Mouse (Mus musculus) G1E (cell line): ENCODE measurements around the gene Rtn4ip1. TPM values are rescaled to one million over a fixed set of nuclear protein-coding genes. Genes with fewer than 3 reads are reported as not detected.

Source experiments
- ATAC-seq: 2 replicates; pipeline ENCODE4 v1.8.0; 2016; ENCODE audit warnings: mild to moderate bottlenecking; ENCODE audit not compliant: insufficient number of reproducible peaks, poor library complexity, low FRiP score, severe bottlenecking; ENCODE audit errors: extremely low read depth
- DNase-seq: peaks from one replicate; pipeline ENCODE4 v3.0.0; 2012; ENCODE audit warnings: low spot score
- H3K27me3 ChIP-seq: 2 replicates; pipeline ENCODE4 v1.6.1; 2012; ENCODE audit warnings: mild to moderate bottlenecking, low read length, inconsistent platforms; ENCODE audit not compliant: insufficient read depth
- H3K36me3 ChIP-seq: replicated peaks from 2 replicates; pipeline ENCODE3; 2012; ENCODE audit warnings: mild to moderate bottlenecking, inconsistent platforms
- H3K4me1 ChIP-seq: 2 replicates; pipeline ENCODE4 v1.6.1; 2012; ENCODE audit warnings: low read depth, low read length, inconsistent platforms, mixed read lengths; ENCODE audit not compliant: insufficient read depth
- H3K4me3 ChIP-seq: 2 replicates; pipeline ENCODE4 v1.5.1; 2012; ENCODE audit warnings: low read depth, mild to moderate bottlenecking, inconsistent platforms, low read length, moderate library complexity, mixed read lengths
- H3K9me3 ChIP-seq: replicated peaks from 2 replicates; pipeline ENCODE4 v1.6.1; 2012; ENCODE audit warnings: inconsistent platforms
- CTCF ChIP-seq: IDR thresholded peaks from 2 replicates; pipeline ENCODE4 v1.5.1; 2012; ENCODE audit warnings: low read depth, low read length, inconsistent platforms, mixed read lengths
- GATA1 ChIP-seq: IDR thresholded peaks from 2 replicates; pipeline ENCODE4 v1.6.1; 2012; ENCODE audit warnings: borderline replicate concordance, low read length, inconsistent platforms, mixed read lengths
- GATA2 ChIP-seq: IDR thresholded peaks from 2 replicates; pipeline ENCODE4 v1.6.1; 2012; ENCODE audit warnings: low read depth, low read length, inconsistent platforms, borderline replicate concordance
- POLR2AphosphoS5 ChIP-seq: IDR thresholded peaks from 2 replicates; pipeline ENCODE4 v1.6.1; 2012; ENCODE audit warnings: low read depth, low read length, inconsistent platforms; ENCODE audit not compliant: insufficient replicate concordance
- TAL1 ChIP-seq: conservative IDR thresholded peaks from 2 replicates; pipeline ENCODE4 v1.6.1; 2012; ENCODE audit warnings: low read depth, low read length, inconsistent platforms, mixed read lengths
- polyA plus RNA-seq: library from polyadenylated mRNA; stranded (reverse); fragments of >175 nt; gene quantifications from 2 replicates; pipeline ENCODE4 v1.2.3, GENCODE M21; 2012
- total RNA-seq, 2 experiments: library from RNA; stranded (forward) in 1 of 2; stranded (reverse) in 1 of 2; fragments of 200-1000 nt in 1 of 2; fragments of >200 nt in 1 of 2; fragmentation: Nextera tagmentation in 1 of 2; gene quantifications; 2 replicates each; pipeline ENCODE4 v1.2.3; 2014 to 2017

Rtn4ip1 gene
- total and polyA plus RNA-seq, 3 experiments, result 1.2 to 21.5 (median 6.9) TPM

DNA sequence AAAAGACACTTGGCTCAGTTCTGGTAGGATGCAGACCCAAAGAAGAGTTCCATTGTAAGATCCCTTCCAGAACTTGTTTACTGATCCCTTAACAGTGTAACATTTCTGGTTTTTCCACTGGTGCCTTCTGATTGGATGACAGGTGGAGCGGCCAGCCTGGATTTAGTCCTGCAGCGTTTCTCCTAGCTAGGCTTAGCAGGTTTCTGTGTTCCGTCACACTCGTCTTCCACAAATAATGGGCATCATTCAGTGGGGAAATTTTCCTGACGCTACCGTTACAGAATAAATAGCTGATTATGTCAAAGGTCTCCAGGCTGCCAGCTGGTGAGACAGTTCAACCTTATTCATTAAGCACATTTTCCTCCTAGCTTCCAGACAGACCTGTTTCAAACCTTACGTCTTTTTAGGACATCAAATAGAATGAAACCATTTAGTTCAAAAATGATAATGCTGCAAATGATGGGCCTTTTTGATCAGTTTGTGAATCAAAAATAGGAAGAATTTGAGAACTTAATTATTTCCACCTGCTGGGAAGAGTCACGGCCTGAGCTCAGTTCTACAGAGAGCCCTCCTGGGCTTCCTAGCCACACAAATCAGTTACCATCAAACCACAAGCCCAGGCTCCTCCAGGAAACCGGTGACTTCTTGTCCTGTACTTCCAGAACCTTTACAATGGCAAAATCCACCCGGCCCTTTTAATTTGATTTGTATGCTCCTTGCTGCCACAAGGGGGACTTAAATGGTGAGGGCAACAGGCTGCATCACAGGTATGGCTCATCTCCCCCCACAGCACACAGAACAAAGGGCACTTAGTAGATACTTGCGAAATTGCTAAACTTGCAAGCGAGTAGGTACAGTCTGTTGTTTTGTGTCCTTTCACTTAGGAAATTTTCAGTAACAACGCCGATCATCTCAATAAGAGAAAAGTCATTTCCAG lies 100.7 kb downstream of the Rtn4ip1 start:
- H3K9me3 ChIP-seq, result peaks cover 17% of the 10 kb centered on the region
- H3K27me3 ChIP-seq, result no peaks in the 10 kb centered on the region
- no peak overlapping the region for H3K4me3 ChIP-seq
- no peak for TF ChIP-seq POLR2AphosphoS5
- no peak for TF ChIP-seq GATA2
- no peak for TF ChIP-seq GATA1
- TF ChIP-seq TAL1, result no peak
- TF ChIP-seq CTCF, result no peak
- H3K4me1 ChIP-seq, result peaks cover 44% of the 10 kb centered on the region
- ATAC-seq (no peak), DNase-seq (no peak)
- peaks cover 56% of the 10 kb centered on the region for H3K36me3 ChIP-seq

DNA sequence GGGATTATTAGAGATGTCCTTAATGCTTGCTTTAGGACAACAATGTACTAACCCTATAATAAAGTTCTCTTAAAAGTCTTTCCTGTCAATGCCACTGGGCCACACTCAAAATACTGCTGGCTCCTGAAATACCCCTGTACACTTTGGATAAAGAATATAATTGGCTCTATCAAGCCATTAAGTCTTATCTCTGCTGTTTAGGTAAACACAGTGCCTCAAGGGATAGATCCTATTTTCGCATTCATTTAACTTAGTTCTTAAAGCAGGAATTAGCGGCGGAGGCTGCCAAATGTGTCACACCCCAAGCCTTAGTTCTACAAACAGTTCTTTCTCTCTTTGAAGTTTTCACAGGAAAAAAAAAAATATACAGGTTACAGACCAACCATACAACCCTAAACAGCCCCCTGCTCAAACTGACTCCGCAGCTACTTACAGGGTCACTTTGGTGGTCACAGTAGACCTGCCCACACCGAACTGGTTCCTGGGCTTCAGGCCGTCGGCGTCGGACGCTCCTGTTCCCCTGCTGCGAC lies 101.5 kb downstream of the Rtn4ip1 start:
- DNase-seq, result no peak
- Histone ChIP-seq H3K9me3 (peaks cover 17% of the 10 kb centered on the region), H3K4me1 (peaks cover 36% of the 10 kb centered on the region), H3K4me3 (no peak overlapping the region; the same call in 1 of the 2 replicates), H3K27me3 (no peaks in the 10 kb centered on the region), H3K36me3 (peaks cover 50% of the 10 kb centered on the region)
- ATAC-seq, result no peak
- TF ChIP-seq GATA2 (no peak), POLR2AphosphoS5 (no peak), GATA1 (no peak), TAL1 (no peak), CTCF (no peak)

DNA sequence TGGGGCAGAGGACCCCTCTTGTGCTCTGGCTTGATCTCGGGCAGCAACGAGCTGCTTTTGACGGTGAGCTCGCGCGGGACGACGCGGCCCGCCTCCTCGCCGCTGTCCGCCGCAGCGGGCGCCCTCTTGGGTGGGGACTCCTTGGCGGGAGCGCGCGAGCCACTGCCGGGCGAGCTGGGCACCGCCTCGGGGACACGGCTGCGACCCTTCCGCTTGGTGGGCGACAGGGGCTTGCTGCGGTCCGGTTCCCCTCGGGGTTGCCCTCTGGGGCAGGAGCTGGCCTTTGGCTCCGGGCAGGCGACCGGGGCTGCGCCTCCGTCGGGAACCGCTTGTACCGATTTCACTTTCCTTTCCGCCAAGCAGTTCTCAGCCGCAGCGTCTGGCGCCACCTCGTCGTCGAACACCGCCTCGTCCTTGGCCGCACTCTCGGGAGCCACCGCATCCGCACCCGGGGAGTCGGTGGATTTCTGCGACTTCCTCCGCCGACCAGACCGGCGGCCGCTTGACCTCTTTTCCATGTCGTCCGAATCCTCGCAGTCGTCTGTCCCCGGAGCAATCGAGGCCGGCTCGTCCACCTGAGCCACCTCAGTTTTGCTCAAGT lies 102.0 kb downstream of the Rtn4ip1 start:
- TF ChIP-seq TAL1, result no peak
- Histone ChIP-seq H3K27me3 (no peaks in the 10 kb centered on the region), H3K36me3 (peaks cover 44% of the 10 kb centered on the region), H3K9me3 (peaks cover 17% of the 10 kb centered on the region), H3K4me1 (peaks cover 30% of the 10 kb centered on the region), H3K4me3 (peak overlapping the region; percentile 23; the same call in 1 of the 2 replicates)
- no peak for DNase-seq
- no peak for ATAC-seq

DNA sequence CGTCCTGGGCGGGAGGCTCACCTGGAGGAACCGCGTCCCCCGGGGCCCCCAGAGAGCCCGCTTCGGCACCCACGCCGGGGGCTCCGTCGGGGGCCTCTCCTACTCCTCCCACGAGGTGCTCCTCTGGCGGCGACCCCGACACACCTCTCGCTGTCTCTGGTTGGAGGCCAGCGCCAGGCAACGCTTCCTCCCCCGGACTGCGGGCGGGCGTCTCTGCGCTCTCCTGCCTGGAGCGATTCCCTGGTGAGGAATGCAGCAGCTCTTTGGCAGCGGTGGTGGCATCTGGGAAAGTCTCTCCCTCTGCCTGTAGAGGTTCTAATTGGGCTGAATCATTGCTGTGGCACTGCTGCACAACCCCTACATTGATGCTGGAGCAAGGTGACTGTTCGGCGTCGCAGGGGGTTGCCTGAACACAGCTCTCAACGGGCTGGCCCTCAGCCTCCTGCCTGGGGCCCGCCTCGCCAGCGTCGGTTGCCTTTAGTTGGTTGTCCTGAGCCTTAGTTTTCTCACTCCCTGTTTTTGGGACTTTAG lies 102.7 kb downstream of the Rtn4ip1 start:
- DNase-seq, result no peak
- Histone ChIP-seq H3K4me3 (no peak overlapping the region), H3K27me3 (no peaks in the 10 kb centered on the region), H3K36me3 (peaks cover 40% of the 10 kb centered on the region), H3K9me3 (peaks cover 17% of the 10 kb centered on the region), H3K4me1 (peaks cover 24% of the 10 kb centered on the region)
- TF ChIP-seq CTCF (no peak), GATA1 (no peak), POLR2AphosphoS5 (no peak), GATA2 (no peak), TAL1 (no peak)
- no peak for ATAC-seq

DNA sequence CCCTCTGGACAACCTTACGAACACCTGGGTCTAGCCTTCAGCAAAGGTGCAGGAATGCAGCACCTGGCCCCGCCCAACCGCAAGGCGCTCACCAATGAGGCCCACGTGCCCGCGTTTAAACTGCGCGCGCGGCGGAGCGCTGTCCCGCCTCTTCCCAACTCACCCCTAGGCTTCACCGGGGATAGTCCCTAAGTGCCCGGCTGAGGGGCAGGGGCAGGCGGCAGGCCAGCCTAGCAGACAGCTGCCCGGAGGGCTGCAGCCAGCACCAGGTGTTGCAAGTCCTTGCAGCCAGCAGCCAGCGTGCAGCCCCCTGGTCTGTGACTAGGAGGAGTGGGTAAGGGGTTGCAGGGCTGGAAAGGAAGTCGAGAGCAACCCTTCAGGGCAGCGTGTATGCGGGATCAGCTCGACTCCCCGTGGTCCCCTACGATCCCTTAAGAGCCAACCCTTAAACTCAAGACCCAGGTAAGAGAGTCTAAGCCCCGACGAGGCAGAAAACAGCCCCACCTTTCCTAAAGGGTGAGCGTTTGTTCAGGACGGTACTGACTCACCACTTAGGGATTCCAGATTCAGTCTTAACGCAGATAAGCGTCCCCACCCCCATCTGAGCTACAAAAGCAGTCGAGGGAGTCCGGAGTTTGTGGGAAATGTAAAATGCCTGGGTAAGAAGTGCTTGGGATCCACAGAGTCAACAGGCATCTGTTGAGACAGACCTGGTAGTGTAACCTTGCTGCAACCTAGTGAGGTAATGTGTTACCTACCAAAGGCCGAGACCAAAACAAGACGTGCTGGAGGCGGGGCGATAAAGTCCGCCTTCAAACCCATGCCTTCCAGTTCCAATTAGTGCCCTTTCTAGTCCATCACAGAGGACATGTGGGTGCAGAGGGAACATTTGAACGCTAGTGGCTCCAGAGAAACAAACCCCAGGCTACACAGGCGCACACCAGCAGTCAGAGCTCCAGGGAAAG lies 104.4 kb downstream of the Rtn4ip1 start:
- Histone ChIP-seq H3K36me3 (peaks cover 38% of the 10 kb centered on the region), H3K27me3 (no peaks in the 10 kb centered on the region), H3K4me3 (no peak overlapping the region; the same call in 1 of the 2 replicates), H3K9me3 (peaks cover 17% of the 10 kb centered on the region), H3K4me1 (peaks cover 19% of the 10 kb centered on the region)
- ATAC-seq, result no peak
- TF ChIP-seq GATA2 (no peak), GATA1 (no peak), CTCF (no peak), TAL1 (no peak), POLR2AphosphoS5 (no peak)
- DNase-seq, result no peak

Other genes starting within 250 kb of the Rtn4ip1 start
- 6.3 and 16.7 TPM in 2 replicates for gene Qrsl1, start 62 bp upstream of the Rtn4ip1 start, total RNA-seq (2014; fragmentation: Nextera tagmentation)
- gene Qrsl1, start 62 bp upstream of the Rtn4ip1 start, total RNA-seq (2017), result 8.2 and 8.7 TPM in 2 replicates
- 1.7 and 2.8 TPM in 2 replicates for gene Qrsl1, start 62 bp upstream of the Rtn4ip1 start, polyA plus RNA-seq
- 16.2 and 20.2 TPM in 2 replicates for gene Crybg1, start 247.0 kb downstream of the Rtn4ip1 start, total RNA-seq (2014; fragmentation: Nextera tagmentation)
- 13.4 and 13.9 TPM in 2 replicates for gene Crybg1, start 247.0 kb downstream of the Rtn4ip1 start, total RNA-seq (2017)
- 4.5 and 4.7 TPM in 2 replicates for gene Crybg1, start 247.0 kb downstream of the Rtn4ip1 start, polyA plus RNA-seq